ENCODE assay signal across 8 mouse cellular contexts in the genomic region with DNA sequence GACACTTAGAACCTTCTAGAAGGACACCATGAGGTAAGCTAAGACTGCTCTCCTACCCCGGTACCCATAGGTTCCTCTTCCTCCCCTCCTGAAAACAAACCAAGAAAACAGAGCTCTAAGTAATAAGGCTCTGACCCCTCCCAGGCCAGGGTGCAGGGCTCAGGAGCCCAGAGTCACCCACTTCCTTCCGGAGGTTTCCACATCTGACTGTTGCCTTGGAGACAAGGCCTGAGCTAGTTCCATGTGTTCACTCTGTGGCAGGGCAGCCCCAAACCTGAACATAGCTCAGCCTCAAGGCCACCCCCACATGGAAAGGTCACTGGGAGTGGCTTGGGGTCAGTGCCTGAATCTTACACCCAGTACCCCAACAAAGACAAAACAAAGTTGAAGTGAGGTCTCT. TPM values are rescaled to one million over a fixed set of nuclear protein-coding genes. Genes with fewer than 3 reads are reported as not detected.
A peak's percentile ranks its signal among the peaks of the same experiment; 100 is the strongest.
DNase-seq lines count a peak whose midpoint lies in the region; ATAC-seq and TF ChIP-seq lines count a peak whose summit lies in the region.

No protein-coding gene starts in this region.

- H3K4me1 ChIP-seq in forebrain, embryonic 10.5 days: peaks cover 27% of the 10 kb centered on the region
- peaks cover 19% of the 10 kb centered on the region for H3K4me1 ChIP-seq in forebrain, embryonic 16.5 days (replicated peaks; ENCODE audit: control insufficient read depth, insufficient read depth, low read length)
- peaks cover 39% of the 10 kb centered on the region for H3K4me1 ChIP-seq in embryonic facial prominence, embryonic 10.5 days
- peaks cover 28% of the 10 kb centered on the region; the same call in 1 of the 2 replicates for H3K4me1 ChIP-seq in kidney, postnatal 0 days (replicated peaks; ENCODE audit: insufficient read depth, low read length)

- no peak overlapping the region for H3K4me2 ChIP-seq in forebrain, embryonic 16.5 days (ENCODE audit: low read length)
- no peak overlapping the region for H3K4me2 ChIP-seq in kidney, postnatal 0 days (ENCODE audit: low read length)

- no peaks in the 10 kb centered on the region for H3K9me3 ChIP-seq in forebrain, embryonic 10.5 days
- H3K9me3 ChIP-seq in forebrain, embryonic 16.5 days (ENCODE audit: control insufficient read depth, low read length): no peaks in the 10 kb centered on the region
- no peaks in the 10 kb centered on the region for H3K9me3 ChIP-seq in embryonic facial prominence, embryonic 10.5 days
- H3K9me3 ChIP-seq in kidney, postnatal 0 days (replicated peaks; ENCODE audit: low read length): no peaks in the 10 kb centered on the region

- H3K79me2 ChIP-seq in macrophage (ENCODE audit: inconsistent target): peaks cover 75% of the 10 kb centered on the region

- peak overlapping the region; percentile 41; the same call in 1 of the 2 replicates for H3K27ac ChIP-seq in forebrain, embryonic 10.5 days
- no peak overlapping the region for H3K27ac ChIP-seq in forebrain, embryonic 16.5 days (ENCODE audit: low read length)
- peak overlapping the region; percentile 30; the same call in 1 of the 2 replicates for H3K27ac ChIP-seq in embryonic facial prominence, embryonic 10.5 days (replicated peaks)
- peak overlapping the region; percentile 75; the same call in 1 of the 2 replicates for H3K27ac ChIP-seq in kidney, postnatal 0 days
- H3K27ac ChIP-seq in macrophage: peak overlapping the region; percentile 98

- H3K4me3 ChIP-seq in forebrain, embryonic 10.5 days: no peak overlapping the region
- no peak overlapping the region for H3K4me3 ChIP-seq in forebrain, embryonic 16.5 days (replicated peaks; ENCODE audit: low read length)
- 0 out of 2 replicates have a peak overlapping the region, but pooled peaks have one; percentile 6 for H3K4me3 ChIP-seq in embryonic facial prominence, embryonic 10.5 days
- no peak overlapping the region for H3K4me3 ChIP-seq in kidney, postnatal 0 days (replicated peaks; ENCODE audit: low read depth, low read length)
- H3K4me3 ChIP-seq in macrophage (ENCODE audit: inconsistent target): no peak overlapping the region

- no peak for DNase-seq in forebrain, embryonic 10.5 days (ENCODE audit: extremely low spot score, low spot score)
- no peak for DNase-seq in embryonic facial prominence, embryonic 10.5 days (ENCODE audit: low spot score)
- peak; percentile 32 for DNase-seq in kidney, postnatal 0 days (ENCODE audit: low spot score)
- DNase-seq in thymus, postnatal 14 days: peak; percentile 87
- no peak for DNase-seq in right cerebral cortex, postnatal 25 days
- DNase-seq in c-Kit-positive CD71-positive TER-119-positive erythroid progenitor cells, embryonic 14.5 days (ENCODE audit: low spot score): no peak

- 83% methylated on average over 2 of the region's 2 CpGs for WGBS in forebrain, embryonic 10.5 days
- 90% methylated on average over 2 of the region's 2 CpGs for WGBS in forebrain, embryonic 16.5 days
- WGBS in embryonic facial prominence, embryonic 10.5 days: 82% methylated on average over 2 of the region's 2 CpGs
- 47% methylated on average over 2 of the region's 2 CpGs for WGBS in kidney, postnatal 0 days
- 0% methylated on average over 2 of the region's 2 CpGs for WGBS in macrophage (ENCODE audit: missing documents)

- H3K27me3 ChIP-seq in forebrain, embryonic 10.5 days (ENCODE audit: poor library complexity, severe bottlenecking): no peaks in the 10 kb centered on the region
- no peaks in the 10 kb centered on the region for H3K27me3 ChIP-seq in forebrain, embryonic 16.5 days (replicated peaks; ENCODE audit: control insufficient read depth, insufficient read depth, low read length)
- H3K27me3 ChIP-seq in embryonic facial prominence, embryonic 10.5 days (replicated peaks; ENCODE audit: low read depth, poor library complexity, severe bottlenecking): no peaks in the 10 kb centered on the region
- H3K27me3 ChIP-seq in kidney, postnatal 0 days (ENCODE audit: insufficient read depth, low read length): no peaks in the 10 kb centered on the region

- peaks cover 48% of the 10 kb centered on the region for H3K36me3 ChIP-seq in forebrain, embryonic 10.5 days (replicated peaks)
- peaks cover 9% of the 10 kb centered on the region for H3K36me3 ChIP-seq in forebrain, embryonic 16.5 days (ENCODE audit: control insufficient read depth, insufficient read depth)
- peaks cover 58% of the 10 kb centered on the region for H3K36me3 ChIP-seq in embryonic facial prominence, embryonic 10.5 days (replicated peaks)
- H3K36me3 ChIP-seq in kidney, postnatal 0 days (ENCODE audit: insufficient read depth, low read length): peaks cover 16% of the 10 kb centered on the region; the same call in 1 of the 2 replicates
- H3K36me3 ChIP-seq in macrophage (ENCODE audit: inconsistent target): peaks cover 8% of the 10 kb centered on the region; the same call in 1 of the 2 replicates

- TF ChIP-seq CTCF in kidney, postnatal 0 days (IDR thresholded peaks at IDR 0.05; ENCODE audit: low read depth): no peak

- ATAC-seq in forebrain, embryonic 16.5 days: no peak
- ATAC-seq in kidney, postnatal 0 days (replicated peaks; ENCODE audit: low FRiP score, low read depth): no peak

- no peak overlapping the region for H3K9ac ChIP-seq in forebrain, embryonic 16.5 days (replicated peaks; ENCODE audit: low read depth, low read length)
- H3K9ac ChIP-seq in kidney, postnatal 0 days (ENCODE audit: low read depth, low read length): no peak overlapping the region

RNA-seq across cellular contexts. Expression of a gene that starts 6.6 kb away (rescaled TPM):
- polyA plus RNA-seq in forebrain, embryonic 10.5 days (2016; fragmentation: Nextera tagmentation; extraction: Ambion mirVana): 53.9 and 54.7 TPM in 2 replicates
- polyA plus RNA-seq in forebrain, embryonic 16.5 days (2015; fragmentation: Nextera tagmentation; extraction: Ambion mirVana): 56.9 and 59.4 TPM in 2 replicates
- polyA plus RNA-seq in embryonic facial prominence, embryonic 10.5 days (2016; fragmentation: Nextera tagmentation; extraction: Ambion mirVana): 54.4 and 54.7 TPM in 2 replicates
- polyA plus RNA-seq in kidney, postnatal 0 days (2015; fragmentation: Nextera tagmentation; extraction: Ambion mirVana): 22.3 and 26.7 TPM in 2 replicates
- total RNA-seq in macrophage (2018; cell fraction: chromatin; rRNA removed): 10 to 100 TPM; 24.0 to 85.6 (median 50.0) TPM
- total RNA-seq in macrophage (2018; cell fraction: cytosol; rRNA removed): 10 to 100 TPM; 42.5 to 58.5 (median 53.2) TPM
- total RNA-seq in macrophage (2018; cell fraction: nucleus; rRNA removed): 10 to 100 TPM; 29.7 to 68.5 (median 43.5) TPM
- polyA plus RNA-seq in macrophage (2018): 34.5 to 48.6 TPM (median 44.2 TPM) in 3 replicates

RNA-seq across cellular contexts. Expression of a gene that starts 6.8 kb away (rescaled TPM):
- 7.7 and 10.9 TPM in 2 replicates for polyA plus RNA-seq in forebrain, embryonic 10.5 days (2016; fragmentation: Nextera tagmentation; extraction: Ambion mirVana)
- polyA plus RNA-seq in forebrain, embryonic 16.5 days (2015; fragmentation: Nextera tagmentation; extraction: Ambion mirVana): 32.5 and 44.1 TPM in 2 replicates
- polyA plus RNA-seq in embryonic facial prominence, embryonic 10.5 days (2016; fragmentation: Nextera tagmentation; extraction: Ambion mirVana): 10.5 and 10.8 TPM in 2 replicates
- 22.4 and 24.5 TPM in 2 replicates for polyA plus RNA-seq in kidney, postnatal 0 days (2015; fragmentation: Nextera tagmentation; extraction: Ambion mirVana)
- total RNA-seq in macrophage (2018; cell fraction: chromatin; rRNA removed): 10 to 100 TPM in 24 of 26 experiments, 1 to 10 TPM in 2; 6.5 to 49.9 (median 24.1) TPM
- 1 to 10 TPM; 1.4 to 4.2 (median 2.3) TPM for total RNA-seq in macrophage (2018; cell fraction: cytosol; rRNA removed)
- 10 to 100 TPM in 15 of 26 experiments, 1 to 10 TPM in 11; 3.1 to 26.8 (median 11.3) TPM for total RNA-seq in macrophage (2018; cell fraction: nucleus; rRNA removed)
- 1.9 to 5.5 TPM (median 2.3 TPM) in 3 replicates for polyA plus RNA-seq in macrophage (2018)

RNA-seq across cellular contexts. Expression of a gene that starts 17.3 kb away (rescaled TPM):
- polyA plus RNA-seq in forebrain, embryonic 10.5 days (2016; fragmentation: Nextera tagmentation; extraction: Ambion mirVana): 91.0 and 100 TPM in 2 replicates
- 57.1 and 61.2 TPM in 2 replicates for polyA plus RNA-seq in forebrain, embryonic 16.5 days (2015; fragmentation: Nextera tagmentation; extraction: Ambion mirVana)
- 118 and 119 TPM in 2 replicates for polyA plus RNA-seq in embryonic facial prominence, embryonic 10.5 days (2016; fragmentation: Nextera tagmentation; extraction: Ambion mirVana)
- polyA plus RNA-seq in kidney, postnatal 0 days (2015; fragmentation: Nextera tagmentation; extraction: Ambion mirVana): 75.8 and 85.5 TPM in 2 replicates
- 100 to 1,000 TPM in 1 of 26 experiments, 10 to 100 TPM in 22, 1 to 10 TPM in 3; 7.0 to 106 (median 37.3) TPM for total RNA-seq in macrophage (2018; cell fraction: chromatin; rRNA removed)
- 100 to 1,000 TPM in 18 of 26 experiments, 10 to 100 TPM in 8; 59.8 to 198 (median 116) TPM for total RNA-seq in macrophage (2018; cell fraction: cytosol; rRNA removed)
- total RNA-seq in macrophage (2018; cell fraction: nucleus; rRNA removed): 100 to 1,000 TPM in 2 of 26 experiments, 10 to 100 TPM in 24; 19.5 to 123 (median 68.6) TPM
- 75.7 to 134 TPM (median 82.8 TPM) in 3 replicates for polyA plus RNA-seq in macrophage (2018)

RNA-seq across cellular contexts. Expression of a gene that starts 38.3 kb away (rescaled TPM):
- 71.6 and 78.1 TPM in 2 replicates for polyA plus RNA-seq in forebrain, embryonic 10.5 days (2016; fragmentation: Nextera tagmentation; extraction: Ambion mirVana)
- 75.2 and 79.7 TPM in 2 replicates for polyA plus RNA-seq in forebrain, embryonic 16.5 days (2015; fragmentation: Nextera tagmentation; extraction: Ambion mirVana)
- 83.2 and 84.8 TPM in 2 replicates for polyA plus RNA-seq in embryonic facial prominence, embryonic 10.5 days (2016; fragmentation: Nextera tagmentation; extraction: Ambion mirVana)
- 62.7 and 64.5 TPM in 2 replicates for polyA plus RNA-seq in kidney, postnatal 0 days (2015; fragmentation: Nextera tagmentation; extraction: Ambion mirVana)
- total RNA-seq in macrophage (2018; cell fraction: chromatin; rRNA removed): 10 to 100 TPM in 15 of 26 experiments, 1 to 10 TPM in 11; 1.8 to 28.3 (median 14.1) TPM
- total RNA-seq in macrophage (2018; cell fraction: cytosol; rRNA removed): 10 to 100 TPM; 15.2 to 30.1 (median 24.2) TPM
- 10 to 100 TPM in 14 of 26 experiments, 1 to 10 TPM in 12; 4.9 to 21.9 (median 10.8) TPM for total RNA-seq in macrophage (2018; cell fraction: nucleus; rRNA removed)
- polyA plus RNA-seq in macrophage (2018): 16.9 to 26.0 TPM (median 21.9 TPM) in 3 replicates

RNA-seq across cellular contexts. Expression of a gene that starts 46.9 kb away (rescaled TPM):
- 58.2 and 58.7 TPM in 2 replicates for polyA plus RNA-seq in forebrain, embryonic 10.5 days (2016; fragmentation: Nextera tagmentation; extraction: Ambion mirVana)
- polyA plus RNA-seq in forebrain, embryonic 16.5 days (2015; fragmentation: Nextera tagmentation; extraction: Ambion mirVana): 101 and 102 TPM in 2 replicates
- 60.5 and 61.5 TPM in 2 replicates for polyA plus RNA-seq in embryonic facial prominence, embryonic 10.5 days (2016; fragmentation: Nextera tagmentation; extraction: Ambion mirVana)
- polyA plus RNA-seq in kidney, postnatal 0 days (2015; fragmentation: Nextera tagmentation; extraction: Ambion mirVana): 54.2 and 58.3 TPM in 2 replicates
- 100 to 1,000 TPM; 215 to 616 (median 362) TPM for total RNA-seq in macrophage (2018; cell fraction: chromatin; rRNA removed)
- 100 to 1,000 TPM in 12 of 26 experiments, 10 to 100 TPM in 14; 69.8 to 127 (median 94.9) TPM for total RNA-seq in macrophage (2018; cell fraction: cytosol; rRNA removed)
- total RNA-seq in macrophage (2018; cell fraction: nucleus; rRNA removed): 100 to 1,000 TPM; 117 to 321 (median 197) TPM
- 92.5 to 126 TPM (median 111 TPM) in 3 replicates for polyA plus RNA-seq in macrophage (2018)

Comparison
In these comparisons a context has a peak if more than half of its experiments do, and no peak if none do; other contexts are left out.
1. DNase-seq: peak in kidney, postnatal 0 days (single experiment) and thymus, postnatal 14 days (single experiment); none in forebrain, embryonic 10.5 days (single experiment), embryonic facial prominence, embryonic 10.5 days (single experiment), right cerebral cortex, postnatal 25 days (single experiment) and c-Kit-positive CD71-positive TER-119-positive erythroid progenitor cells, embryonic 14.5 days (single experiment).